Mouse (Mus musculus) liver, embryonic 14.5 days (tissue): ENCODE measurements at regions not wholly inside any gene's neighbourhood (a gene's known extent, or its start where the extent isn't known, plus 50 kb on each side); places are given as distances from the start of the nearest gene placed in this dataset.

Experiments
- ATAC-seq: fragments of 200-750 bp; cut with Nextera tagmentation; 2 replicates; pipeline ENCODE4 v1.8.0; 2017; ENCODE audit warnings: moderate number of reproducible peaks, mild to moderate bottlenecking, moderate library complexity; ENCODE audit not compliant: insufficient read depth
- DNase-seq, 3 experiments: peaks; one replicate each; pipeline ENCODE4 v3.0.0-alpha.2; 2012 to 2013; ENCODE audit warnings: low read depth in 3 of 3, low spot score in 3 of 3
- H3K27ac ChIP-seq: fragments of 300-500 bp; sonication (generic); 2 replicates; pipeline ENCODE4 v1.5.1; 2014; ENCODE audit warnings: moderate library complexity, mild to moderate bottlenecking, control low read depth, inconsistent platforms
- H3K27me3 ChIP-seq: fragments of 300-500 bp; sonication (generic); 2 replicates; pipeline ENCODE4 v1.6.1; 2014; ENCODE audit warnings: mild to moderate bottlenecking, low read length, moderate library complexity; ENCODE audit not compliant: control insufficient read depth, insufficient read depth
- H3K36me3 ChIP-seq: fragments of 300-500 bp; sonication (generic); replicated peaks from 2 replicates; pipeline ENCODE4 v1.6.1; 2014; ENCODE audit warnings: low read depth; ENCODE audit not compliant: control insufficient read depth, insufficient read depth
- H3K4me1 ChIP-seq, 2 experiments: fragments of 200-500 bp in 1 of 2; fragments of 300-500 bp in 1 of 2; sonication (generic) in 1 of 2; replicated peaks; 2 replicates each; pipeline ENCODE4 v1.6.1; 2012 to 2014; ENCODE audit warnings: antibody characterized with exemption in 1 of 2, inconsistent platforms in 1 of 2, low read length in 1 of 2; ENCODE audit not compliant: control insufficient read depth in 2 of 2, insufficient read depth in 2 of 2
- H3K4me2 ChIP-seq: fragments of 300-500 bp; sonication (generic); 2 replicates; pipeline ENCODE4 v1.6.1; 2014; ENCODE audit warnings: low read depth, mild to moderate bottlenecking, control low read depth, moderate library complexity
- H3K4me3 ChIP-seq, 2 experiments: fragments of 200-500 bp in 1 of 2; fragments of 300-500 bp in 1 of 2; sonication (generic) in 1 of 2; 2 replicates each; pipeline ENCODE4 v1.5.1; 2012 to 2014; ENCODE audit warnings: low read depth in 2 of 2, low read length in 2 of 2, mild to moderate bottlenecking in 2 of 2, control low read depth in 1 of 2, inconsistent platforms in 1 of 2, moderate library complexity in 1 of 2; ENCODE audit not compliant: insufficient read depth in 1 of 2
- H3K9ac ChIP-seq: fragments of 300-500 bp; sonication (generic); replicated peaks from 2 replicates; pipeline ENCODE4 v1.6.1; 2014; ENCODE audit warnings: mild to moderate bottlenecking, control low read depth, moderate library complexity
- H3K9me3 ChIP-seq: fragments of 300-500 bp; sonication (generic); 2 replicates; pipeline ENCODE4 v1.6.1; 2016; ENCODE audit warnings: low read length, mixed read lengths; ENCODE audit not compliant: control insufficient read depth
- CTCF ChIP-seq: IDR thresholded peaks from 2 replicates; pipeline ENCODE4 v1.5.1; 2016; ENCODE audit warnings: antibody characterized with exemption, low read depth, control low read depth
- EP300 ChIP-seq: IDR thresholded peaks from 2 replicates; pipeline ENCODE4 v1.6.1; 2016; ENCODE audit warnings: antibody characterized with exemption, low read depth
- WGBS: fragments of 180-500 bp; shearing (Covaris S2); extraction: QIAGEN DNeasy Blood & Tissue Kit; methylation state at CpG from one replicate; pipeline ENCODE4 v1.1.7; 2014; ENCODE audit not compliant: insufficient replicate concordance; 5-methylcytosine and 5-hydroxymethylcytosine counted together

DNA sequence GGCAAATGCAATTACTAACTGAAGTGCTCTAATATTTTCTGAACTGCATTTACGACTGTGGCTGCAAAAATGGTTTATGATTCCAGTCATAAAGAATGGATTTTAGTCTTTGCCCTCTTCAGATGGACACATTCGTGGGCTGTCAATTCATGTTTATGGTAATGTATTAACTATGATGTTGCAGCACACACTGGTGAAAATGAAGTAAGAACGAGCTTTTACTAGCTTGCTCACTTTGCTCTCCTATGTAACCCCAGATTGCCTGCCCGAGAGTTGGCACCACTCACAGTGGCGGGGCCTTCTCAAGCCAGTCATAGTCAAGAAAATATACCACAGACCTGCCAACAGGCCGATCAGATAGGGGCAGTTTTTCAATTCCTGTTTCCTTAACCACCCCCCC, 145.3 kb downstream of the Sem1 start:
- TF ChIP-seq CTCF: no peak
- TF ChIP-seq EP300: no peak
- H3K9me3 ChIP-seq: no peaks in the 10 kb centered on the region
- no peak overlapping the region for H3K4me2 ChIP-seq
- no peaks in the 10 kb centered on the region for H3K36me3 ChIP-seq
- no peak overlapping the region for H3K9ac ChIP-seq
- no peak overlapping the region for H3K4me3 ChIP-seq
- no peaks in the 10 kb centered on the region for H3K27me3 ChIP-seq
- no peak overlapping the region for H3K27ac ChIP-seq
- no peaks in the 10 kb centered on the region for H3K4me1 ChIP-seq
- DNase-seq (no peak), ATAC-seq (no peak)
- 49% methylated on average over 6 of the region's 6 CpGs for WGBS

DNA sequence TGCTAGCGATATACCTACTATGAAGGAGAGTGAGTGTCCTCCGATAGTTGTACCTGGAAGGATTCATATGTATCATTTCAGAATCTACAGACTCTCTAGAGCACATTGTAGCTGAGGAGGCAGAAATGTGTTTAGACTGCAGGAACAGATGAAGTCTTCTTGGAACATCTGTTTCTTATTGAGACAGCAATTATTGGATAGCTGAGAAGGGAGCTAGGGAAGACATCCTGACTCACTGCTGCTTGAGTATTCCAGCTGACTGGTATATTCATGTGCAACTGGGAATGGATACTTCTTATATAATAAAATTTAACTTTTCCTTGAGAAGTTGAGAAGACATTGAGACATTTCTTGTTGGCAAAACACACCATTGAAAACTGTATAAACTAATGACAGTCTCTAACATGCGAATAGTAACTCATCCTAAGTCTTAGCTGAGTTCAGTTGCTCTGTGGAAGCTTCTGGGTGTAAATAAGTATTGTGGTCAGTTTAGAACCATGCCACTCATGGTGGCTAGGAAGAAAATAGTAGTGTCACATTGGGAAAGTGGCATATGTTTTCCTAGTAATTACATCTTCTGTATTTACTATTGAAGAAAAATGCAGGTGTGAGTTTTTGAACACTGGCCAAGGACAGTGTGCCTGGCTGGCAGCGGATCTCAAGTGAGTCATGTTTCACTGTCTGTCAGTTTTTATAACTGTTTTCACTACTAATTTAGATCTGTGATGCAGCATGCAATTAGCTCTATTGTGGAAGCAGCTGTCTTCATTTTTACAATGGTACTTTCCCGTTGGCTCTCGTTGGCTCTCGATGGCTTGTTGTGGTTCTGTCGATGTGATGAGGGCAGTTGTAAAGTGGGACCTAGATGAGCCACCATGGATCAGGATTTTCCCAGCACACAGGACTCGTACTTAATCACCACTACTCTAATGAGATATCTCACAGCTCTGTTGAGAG, 163.5 kb downstream of the Sem1 start:
- Histone ChIP-seq H3K27ac (no peak overlapping the region), H3K9me3 (no peaks in the 10 kb centered on the region), H3K9ac (no peak overlapping the region), H3K36me3 (no peaks in the 10 kb centered on the region), H3K27me3 (no peaks in the 10 kb centered on the region), H3K4me1 (no peaks in the 10 kb centered on the region), H3K4me2 (no peak overlapping the region), H3K4me3 (no peak overlapping the region)
- DNase-seq (no peak), ATAC-seq (no peak)
- TF ChIP-seq CTCF (no peak), EP300 (no peak)
- 60% methylated on average over 9 of the region's 9 CpGs for WGBS

DNA sequence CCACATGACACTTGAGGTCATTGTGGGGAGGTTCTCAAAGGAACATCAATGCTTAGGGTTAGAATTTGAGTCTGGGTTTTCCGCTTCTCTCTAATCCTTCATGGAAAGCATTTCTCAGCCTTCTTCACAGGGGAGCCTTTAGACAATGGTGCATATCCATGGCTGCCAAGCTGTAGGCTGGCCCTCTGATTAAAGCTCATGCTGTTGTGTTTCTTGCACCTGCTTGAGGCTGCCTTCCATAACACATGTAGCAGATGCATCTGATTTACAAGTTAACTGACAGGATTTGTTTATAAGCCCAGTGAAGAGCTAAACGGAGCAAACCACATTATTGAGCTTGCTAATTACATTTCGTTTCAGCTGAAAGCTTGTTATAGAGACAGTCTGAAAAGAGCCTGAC, 180.5 kb downstream of the Sem1 start:
- Histone ChIP-seq H3K4me3 (no peak overlapping the region), H3K4me1 (no peaks in the 10 kb centered on the region), H3K9me3 (no peaks in the 10 kb centered on the region), H3K36me3 (no peaks in the 10 kb centered on the region), H3K4me2 (no peak overlapping the region), H3K27ac (no peak overlapping the region), H3K9ac (no peak overlapping the region), H3K27me3 (no peaks in the 10 kb centered on the region)
- DNase-seq (no peak), ATAC-seq (no peak)
- TF ChIP-seq CTCF (no peak), EP300 (no peak)
- WGBS: 58% methylated on average over 3 of the region's 3 CpGs

DNA sequence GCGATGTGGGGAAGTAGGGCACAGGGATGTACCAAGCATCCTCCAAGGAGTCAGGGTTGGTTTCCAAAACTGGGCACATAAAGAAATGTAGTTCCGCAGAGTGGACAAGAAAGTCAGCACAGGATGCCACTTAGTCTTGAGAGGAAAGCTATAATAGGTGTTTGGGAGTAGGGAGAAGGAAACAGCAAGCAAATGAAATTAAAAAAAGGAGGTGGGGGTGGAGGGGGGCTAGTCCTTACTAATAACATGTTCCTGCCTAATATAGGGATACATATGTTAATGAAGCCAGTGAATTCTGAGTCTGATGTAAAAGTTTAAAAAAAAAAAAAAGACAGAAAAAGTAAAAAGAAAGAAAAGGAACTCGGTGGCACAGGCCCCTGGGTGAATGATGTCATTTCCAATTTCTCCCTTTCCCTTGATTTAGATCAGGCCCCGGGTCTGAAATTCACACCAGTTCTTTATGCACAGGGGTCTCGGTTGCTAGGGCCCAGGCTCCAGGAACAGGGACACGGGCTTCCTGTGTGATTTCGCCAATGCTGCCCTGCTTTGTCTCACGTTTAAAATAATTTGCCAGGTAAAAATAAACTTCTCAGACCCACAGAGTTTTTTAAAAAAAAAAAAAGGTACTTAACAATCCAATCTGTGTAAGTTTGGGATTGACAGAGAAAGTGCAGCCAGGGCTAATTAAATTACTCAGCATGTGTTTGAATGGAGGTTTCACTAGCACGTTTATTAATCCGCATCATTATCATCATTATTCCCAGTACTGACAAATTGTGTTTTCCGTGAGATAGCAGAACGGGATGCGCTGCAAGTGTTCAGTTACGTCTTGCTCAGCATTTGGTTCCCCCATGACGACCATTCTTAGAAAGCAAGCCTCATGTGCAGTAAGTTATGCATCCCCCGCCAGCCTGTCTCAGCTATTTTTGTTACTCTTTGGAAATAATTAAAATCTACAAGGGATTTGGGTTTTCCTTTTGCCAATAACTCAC, 172.8 kb upstream of the Slc25a13 start:
- no peak for TF ChIP-seq EP300
- TF ChIP-seq CTCF: no peak
- DNase-seq: no peak
- Histone ChIP-seq H3K27me3 (no peaks in the 10 kb centered on the region), H3K4me2 (no peak overlapping the region), H3K9ac (no peak overlapping the region), H3K9me3 (no peaks in the 10 kb centered on the region), H3K4me1 (no peaks in the 10 kb centered on the region), H3K27ac (no peak overlapping the region), H3K4me3 (no peak overlapping the region), H3K36me3 (no peaks in the 10 kb centered on the region)
- no peak for ATAC-seq
- WGBS: 54% methylated on average over 16 of the region's 16 CpGs
